Mouse (Mus musculus) adrenal gland, postnatal 10 days (tissue): ENCODE measurements at regions not wholly inside any gene's neighbourhood (a gene's known extent, or its start where the extent isn't known, plus 50 kb on each side); places are given as distances from the start of the nearest gene placed in this dataset.
"Not testable (repeated sequence)": the region's sequence is repeated elsewhere in the genome, so short reads cannot be mapped to it uniquely, and the experiment has no call there.

Experiments used
- DNase-seq: peaks from one replicate; pipeline ENCODE4 v3.0.0; 2021; ENCODE audit warnings: mixed read lengths

DNA sequence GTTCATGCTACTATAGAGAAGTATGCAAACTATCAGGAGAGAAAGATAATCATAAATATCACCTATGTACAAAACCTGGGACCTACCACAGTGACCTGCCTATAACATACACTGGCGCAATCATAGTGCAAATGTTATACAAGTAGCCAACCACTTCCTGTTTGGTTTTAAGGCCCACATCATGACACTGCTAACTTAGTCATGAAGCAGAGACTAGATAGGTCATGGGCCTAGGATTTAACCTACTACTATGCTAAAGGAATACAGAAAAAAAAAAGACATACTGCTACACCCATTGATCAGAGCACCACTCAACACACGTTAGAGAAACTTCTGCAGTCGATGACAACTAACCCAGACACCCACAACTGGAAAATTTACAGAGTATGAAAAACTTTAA lies 498.6 kb upstream of the Acvr2a start:
- no peak for DNase-seq

GRCm38 (mm10) chr2:48316180-48316889 lies 497.6 kb upstream of the Acvr2a start:
- DNase-seq, result no peak

DNA sequence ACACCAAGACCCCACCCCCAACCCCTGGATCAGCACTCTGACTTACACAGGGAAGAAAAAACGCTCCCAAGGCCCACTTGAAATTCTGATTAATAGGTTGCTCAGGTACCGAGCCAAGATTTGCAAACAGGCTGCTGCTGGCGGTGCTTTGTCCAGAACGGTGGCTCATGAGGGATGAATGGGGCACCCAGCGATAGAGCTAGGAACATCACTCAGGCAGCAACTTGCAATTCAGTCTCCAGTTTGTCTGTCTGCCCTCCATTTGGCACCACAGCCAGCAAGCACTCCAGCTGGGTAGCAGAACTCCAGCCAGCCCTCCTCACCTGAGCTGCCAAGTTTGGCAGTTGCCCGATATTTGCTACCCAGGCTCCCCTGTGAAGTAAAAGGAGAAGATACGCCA lies 496.1 kb upstream of the Acvr2a start:
- DNase-seq, result no peak

- no peak for DNase-seq
These were observed 495.4 kb upstream of the Acvr2a start for GRCm38 (mm10) chr2:48318384-48319030.

GRCm38 (mm10) chr2:48321471-48321870 lies 492.4 kb upstream of the Acvr2a start:
- DNase-seq, result no peak

DNA sequence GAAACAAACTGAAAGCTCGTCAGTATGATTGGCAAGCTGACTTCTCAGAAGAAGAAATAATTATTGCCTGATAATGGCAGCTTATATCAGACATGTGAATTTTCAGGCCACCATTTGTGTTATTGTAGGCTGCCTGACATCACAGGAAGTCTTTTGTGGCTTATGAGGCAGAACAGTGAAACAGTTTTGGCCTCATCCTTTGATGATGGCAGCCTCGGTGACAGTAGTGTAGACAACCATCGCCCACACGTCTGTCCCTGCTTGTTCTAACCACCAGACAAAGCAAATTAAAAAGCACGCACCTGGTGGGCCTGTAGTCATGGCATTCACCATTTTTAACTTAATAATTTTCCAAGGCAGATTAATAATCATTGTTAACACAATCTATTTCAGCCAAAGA lies 491.6 kb upstream of the Acvr2a start:
- no peak for DNase-seq

DNA sequence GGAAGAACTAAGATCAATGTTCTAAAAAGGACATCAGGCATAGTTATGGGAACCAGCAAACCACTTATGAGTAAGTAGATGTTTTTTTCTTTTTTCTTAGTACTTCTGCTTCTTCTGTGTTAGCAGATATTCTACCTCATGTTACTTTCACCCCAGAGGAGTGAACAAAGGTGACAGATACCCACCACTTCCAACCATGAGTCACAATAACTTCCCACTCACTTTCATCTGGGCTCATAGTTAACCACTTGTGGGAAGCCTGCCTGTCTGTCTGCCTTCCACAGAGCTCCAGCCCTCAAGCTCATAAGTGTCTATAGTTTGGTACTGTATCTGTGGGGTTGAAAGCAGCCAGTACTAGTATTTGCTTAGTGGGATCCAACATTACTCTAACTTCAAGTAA lies 485.7 kb upstream of the Acvr2a start:
- DNase-seq, result no peak

- DNase-seq, result no peak
These were observed 481.1 kb upstream of the Acvr2a start for GRCm38 (mm10) chr2:48332783-48333182.

GRCm38 (mm10) chr2:48348021-48348420 lies 465.9 kb upstream of the Acvr2a start:
- no peak for DNase-seq

DNA sequence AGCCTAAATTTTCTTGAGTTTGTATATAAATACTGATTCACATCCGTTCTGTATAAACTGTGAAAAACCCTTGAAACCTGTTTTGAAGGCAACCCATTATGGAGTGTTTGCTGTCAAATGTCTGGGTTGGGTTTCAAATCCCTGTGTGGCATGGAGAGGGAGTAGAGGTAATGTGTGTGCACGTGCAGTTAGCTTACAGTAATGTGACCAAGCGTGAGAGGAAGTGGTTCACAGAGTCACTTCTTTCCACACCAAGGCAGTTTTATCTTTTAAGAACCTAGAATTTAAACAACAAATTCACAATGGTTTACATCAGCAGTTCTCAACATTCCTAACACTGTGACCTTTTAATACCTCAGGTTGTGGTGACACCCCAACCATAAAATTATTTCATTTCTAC lies 464.1 kb upstream of the Acvr2a start:
- DNase-seq, result no peak

DNA sequence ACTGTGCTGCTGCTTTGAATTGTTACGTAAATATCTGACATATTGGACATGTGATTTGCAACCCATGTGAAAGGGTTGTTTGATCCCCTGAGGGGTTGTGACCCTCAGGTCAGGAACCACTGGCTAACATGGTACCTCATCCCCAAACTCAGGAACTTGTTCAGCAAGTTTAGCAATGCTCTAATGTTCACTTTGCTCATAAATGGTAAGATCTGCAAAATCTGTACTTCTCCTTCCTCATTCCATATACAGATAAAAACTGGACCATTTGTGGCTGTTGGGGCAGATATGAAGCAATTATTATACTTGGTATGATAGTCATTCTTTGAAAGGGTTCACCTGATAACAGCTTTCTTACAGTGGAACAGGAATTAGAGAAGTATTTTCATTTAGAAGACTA lies 463.7 kb upstream of the Acvr2a start:
- DNase-seq, result no peak

- DNase-seq, result not testable (repeated sequence)
These were observed 442.3 kb upstream of the Acvr2a start for GRCm38 (mm10) chr2:48371572-48371971.

DNA sequence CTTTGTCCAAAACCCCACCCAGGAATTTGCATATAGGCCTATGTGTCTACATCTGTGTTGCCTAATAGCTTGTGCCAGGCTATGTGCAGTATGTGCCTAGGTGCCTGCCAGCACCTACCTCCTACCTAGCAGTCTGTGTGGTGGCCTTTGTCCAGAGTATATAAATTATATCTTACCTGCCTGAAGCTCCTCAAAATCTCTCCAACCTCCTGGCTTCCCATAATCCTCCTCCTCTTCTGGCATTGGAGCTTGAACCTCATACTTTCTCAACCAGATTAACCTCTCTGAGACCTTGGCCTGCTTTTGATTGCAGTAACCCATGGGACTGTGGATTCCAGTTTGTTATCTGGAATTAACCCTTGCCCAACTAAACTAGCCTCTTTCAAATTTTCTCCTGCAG lies 440.8 kb upstream of the Acvr2a start:
- DNase-seq, result no peak

DNA sequence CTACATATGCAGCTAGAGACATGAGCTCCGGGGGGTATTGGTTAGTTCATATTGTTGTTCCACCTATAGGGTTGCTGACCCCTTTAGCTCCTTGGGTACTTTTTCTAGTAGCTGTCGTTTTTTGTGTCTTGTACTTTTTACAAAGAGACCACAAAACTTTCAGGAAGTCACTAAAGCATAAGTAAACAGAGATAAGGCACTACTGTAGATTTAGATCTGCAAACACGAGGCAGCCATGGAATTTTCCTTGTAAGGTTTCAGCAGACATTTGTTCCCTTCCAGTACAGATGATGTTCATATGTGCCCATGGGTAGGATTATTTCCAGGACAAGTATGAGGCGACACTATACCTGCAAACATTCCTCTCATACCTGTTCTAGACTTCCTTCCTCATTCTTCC lies 439.6 kb upstream of the Acvr2a start:
- no peak for DNase-seq

- no peak for DNase-seq
These were observed 435.7 kb upstream of the Acvr2a start for GRCm38 (mm10) chr2:48378160-48378559.

GRCm38 (mm10) chr2:48378749-48379148 lies 435.2 kb upstream of the Acvr2a start:
- DNase-seq, result no peak

GRCm38 (mm10) chr2:48380140-48380539 lies 433.8 kb upstream of the Acvr2a start:
- no peak for DNase-seq

DNA sequence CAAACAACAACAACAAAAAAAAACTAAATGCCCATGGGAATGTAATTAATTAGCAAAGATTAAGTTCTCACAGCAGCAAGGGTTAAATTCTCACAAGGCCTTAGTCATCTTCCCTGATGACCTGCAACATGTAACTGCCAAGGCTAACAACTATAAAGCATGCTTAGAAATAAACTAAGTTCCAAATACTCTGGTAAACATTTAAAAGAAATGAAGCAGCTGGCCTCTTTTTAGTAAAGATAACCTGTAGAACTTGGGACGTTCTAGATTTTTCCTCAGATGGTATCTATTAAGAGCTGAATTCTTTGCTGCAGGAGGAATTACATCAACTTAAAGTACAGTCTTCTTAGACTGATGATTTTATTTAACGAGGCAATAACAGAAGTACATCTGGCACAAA lies 433.1 kb upstream of the Acvr2a start:
- DNase-seq, result no peak

DNA sequence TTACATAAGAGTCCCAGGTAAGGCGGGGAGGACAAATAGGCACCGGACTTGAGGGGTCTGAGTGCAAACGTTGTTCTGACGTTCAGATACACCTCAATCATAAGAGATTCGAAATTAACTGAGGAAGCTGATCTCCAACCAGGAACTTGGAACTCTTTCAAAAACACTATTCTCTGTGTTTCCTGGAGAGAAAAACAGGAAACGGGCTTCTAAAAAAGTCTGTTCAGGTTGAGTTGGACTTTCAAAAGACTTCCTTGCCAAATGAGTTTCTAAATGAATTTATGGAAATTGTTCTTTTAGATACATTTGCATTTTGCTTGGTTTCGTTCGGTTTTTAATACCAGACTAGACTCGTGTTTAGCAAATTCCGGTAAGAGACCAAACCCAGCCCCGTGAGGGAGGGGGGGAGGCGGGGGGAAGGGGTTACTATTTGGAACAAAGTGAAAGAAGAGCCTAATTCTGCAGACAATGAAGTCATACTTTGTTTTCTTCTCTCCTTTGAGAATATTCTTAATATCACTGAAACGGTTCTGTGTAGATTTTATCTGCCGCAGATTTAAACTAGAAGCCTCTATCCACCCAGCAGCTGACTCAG lies 432.3 kb upstream of the Acvr2a start:
- no peak for DNase-seq

DNA sequence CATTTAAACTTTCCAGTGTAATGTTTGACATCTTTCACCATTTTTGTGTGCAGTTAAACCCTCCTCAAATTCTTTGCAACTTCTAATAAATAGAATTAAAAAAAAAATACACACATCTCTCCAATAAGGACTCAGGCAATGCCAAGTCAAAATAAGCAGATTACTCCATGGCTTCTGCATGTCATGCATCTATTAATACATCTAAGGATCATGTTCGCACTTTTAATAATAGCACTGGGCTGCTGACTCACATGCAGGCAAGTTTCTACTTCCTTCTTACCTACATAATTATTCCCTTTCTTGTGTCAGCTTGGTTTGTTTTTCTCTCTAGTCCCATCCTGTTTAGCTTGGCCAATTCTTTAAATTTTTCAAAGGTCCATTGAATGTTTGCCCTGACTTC lies 415.4 kb upstream of the Acvr2a start:
- no peak for DNase-seq

DNA sequence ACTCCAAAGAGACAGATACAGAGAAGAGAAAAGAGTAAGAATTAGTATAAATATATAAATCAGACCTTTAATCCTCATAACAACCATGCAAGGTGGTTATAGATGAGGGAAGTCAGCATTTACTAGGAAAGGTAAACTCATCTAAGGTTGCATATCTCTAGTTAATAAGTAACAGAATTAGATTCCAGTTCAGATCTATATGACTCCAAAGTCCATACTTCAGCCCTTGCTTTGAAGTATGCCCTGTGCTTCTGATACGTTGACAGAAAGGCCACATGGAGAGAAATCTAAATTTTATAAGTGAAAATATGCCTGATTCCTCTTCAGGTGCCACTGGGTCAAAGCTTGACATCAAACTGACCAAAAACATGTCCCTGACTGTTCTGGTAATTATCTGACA lies 414.7 kb upstream of the Acvr2a start:
- DNase-seq, result no peak

DNA sequence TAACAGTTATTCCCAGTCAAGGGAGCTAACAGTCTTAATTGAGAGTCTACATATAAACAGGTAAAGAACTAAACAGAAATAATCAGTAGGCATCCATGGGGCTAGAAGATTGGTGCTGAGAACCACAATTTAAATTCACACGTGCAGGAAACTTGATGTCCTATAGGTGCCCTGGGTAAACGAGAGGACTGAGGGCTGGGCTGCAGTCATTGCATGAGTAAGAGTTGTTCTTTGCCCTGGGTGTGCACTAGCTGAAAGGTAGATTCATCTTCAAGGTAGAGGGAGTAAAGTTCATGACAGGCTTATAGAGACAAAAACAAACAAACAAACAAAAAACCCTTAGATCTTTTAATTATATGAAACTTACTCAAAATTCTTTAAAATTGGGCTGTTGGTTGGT lies 411.1 kb upstream of the Acvr2a start:
- no peak for DNase-seq

DNA sequence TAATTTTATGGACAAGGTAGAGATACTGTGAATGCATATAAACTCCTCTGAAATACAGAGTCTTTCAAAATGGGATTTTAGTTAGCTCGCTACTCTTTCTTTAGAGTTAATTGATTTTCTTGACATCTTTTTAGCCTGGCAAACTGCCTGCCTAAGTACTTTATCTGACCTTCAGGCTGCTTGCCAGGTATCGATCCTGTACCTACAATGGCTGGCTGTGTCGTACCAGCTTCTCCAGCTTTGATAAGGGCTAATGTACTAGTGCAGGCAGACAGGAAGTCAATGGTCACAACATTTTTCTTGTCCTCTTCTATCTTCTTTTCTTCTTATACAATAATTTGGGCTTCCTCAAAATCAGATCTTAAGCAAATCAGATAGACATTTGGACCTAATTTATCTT lies 409.4 kb upstream of the Acvr2a start:
- no peak for DNase-seq

DNA sequence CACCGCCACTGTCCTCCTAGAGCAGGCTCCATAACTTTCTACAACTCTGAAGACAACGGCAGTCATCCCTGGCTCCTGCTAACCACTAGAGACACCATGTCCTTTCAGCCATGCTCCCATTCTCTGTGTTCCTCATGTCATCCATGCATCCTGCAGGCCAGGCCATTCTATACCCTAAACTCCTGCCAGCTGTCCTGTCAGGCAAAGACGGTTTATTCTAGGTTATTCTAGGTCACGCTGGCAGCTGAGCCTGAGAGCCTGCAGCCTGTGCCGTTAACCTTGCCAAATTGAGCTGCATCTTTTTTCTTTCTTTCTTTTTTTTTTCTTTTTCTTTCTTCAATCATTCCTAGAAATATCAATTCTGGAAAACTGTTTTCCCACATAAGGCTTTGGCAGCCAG lies 406.0 kb upstream of the Acvr2a start:
- DNase-seq, result no peak
